Mouse (Mus musculus): Measurements from ENCODE around the gene Rnd3. TPM values are rescaled to one million over a fixed set of nuclear protein-coding genes. Genes with fewer than 3 reads are reported as not detected.

Gene Rnd3
- total and polyA plus RNA-seq, 3 experiments: not detected

- no peak overlapping the region for H3K27ac ChIP-seq (ENCODE audit: control insufficient read depth, low read depth, low read length)
- DNase-seq (ENCODE audit: low read depth, low spot score): no peak
- H3K4me1 ChIP-seq (ENCODE audit: control insufficient read depth in 1 of 2, insufficient read depth in 2 of 2, low read length in 2 of 2): no peaks in the 10 kb centered on the region
- no peaks in the 10 kb centered on the region for H3K36me3 ChIP-seq (ENCODE audit: control insufficient read depth in 1 of 2, insufficient read depth in 2 of 2, low read length in 2 of 2)
- TF ChIP-seq NELFE (IDR thresholded peaks at IDR 0.05; ENCODE audit: low read depth, low read length) (no peak), KAT2A (conservative IDR thresholded peaks at IDR 0.05; ENCODE audit: low read depth, low read length) (no peak), CHD1 (IDR thresholded peaks at IDR 0.05; ENCODE audit: low read depth, low read length) (no peak), ELF1 (IDR thresholded peaks at IDR 0.05; ENCODE audit: low read depth, low read length) (no peak), USF2 (IDR thresholded peaks at IDR 0.05; ENCODE audit: borderline replicate concordance in 1 of 2, insufficient read depth in 1 of 2, low read depth in 1 of 2, low read length in 2 of 2) (no peak), GATA1 (IDR thresholded peaks at IDR 0.05; ENCODE audit: low read depth, low read length) (no peak), POLR2AphosphoS5 (IDR thresholded peaks at IDR 0.05; ENCODE audit: borderline replicate concordance, low read depth, low read length) (no peak), JUND (IDR thresholded peaks at IDR 0.05; ENCODE audit: low read depth, low read length) (no peak), ZC3H11A (IDR thresholded peaks at IDR 0.05; ENCODE audit: low read depth, low read length) (no peak), ETS1 (IDR thresholded peaks at IDR 0.05; ENCODE audit: low read depth, low read length) (no peak), RAD21 (IDR thresholded peaks at IDR 0.05; ENCODE audit: low read depth, low read length) (no peak), BHLHE40 (IDR thresholded peaks at IDR 0.05; ENCODE audit: borderline replicate concordance, low read depth, low read length) (no peak), NRF1 (IDR thresholded peaks at IDR 0.05; ENCODE audit: insufficient read depth, low read depth, low read length, poor library complexity, severe bottlenecking) (no peak), CHD2 (IDR thresholded peaks at IDR 0.05; ENCODE audit: low read length) (no peak), MYC (IDR thresholded peaks at IDR 0.05; ENCODE audit: low read depth, low read length) (no peak), TAL1 (IDR thresholded peaks at IDR 0.05; ENCODE audit: low read length) (no peak), TBP (IDR thresholded peaks at IDR 0.05; ENCODE audit: low read depth, low read length) (no peak), CTCF (IDR thresholded peaks at IDR 0.05 in 2 of 3, conservative IDR thresholded peaks at IDR 0.05 in 1 of 3; ENCODE audit: control insufficient read depth in 1 of 3, insufficient read depth in 1 of 3, low read depth in 2 of 3, low read length in 3 of 3, poor library complexity in 1 of 3, severe bottlenecking in 1 of 3) (no peak)
- no peak overlapping the region for H3K9ac ChIP-seq (ENCODE audit: control insufficient read depth, low read depth, low read length, poor library complexity, severe bottlenecking)
- H3K4me3 ChIP-seq (ENCODE audit: control insufficient read depth in 1 of 2, insufficient read depth in 1 of 2, low read depth in 2 of 2, low read length in 2 of 2): no peak overlapping the region
- no peaks in the 10 kb centered on the region for H3K79me2 ChIP-seq (ENCODE audit: control insufficient read depth, insufficient read depth, low read length, poor library complexity)
- no peaks in the 10 kb centered on the region for H3K27me3 ChIP-seq (ENCODE audit: control insufficient read depth in 1 of 2, insufficient read depth in 2 of 2, low read length in 2 of 2)
- H3K9me3 ChIP-seq (replicated peaks; ENCODE audit: insufficient read depth, low read length): no peaks in the 10 kb centered on the region
These were observed 66.1 kb downstream of the Rnd3 start for GRCm38 (mm10) chr2:51082714-51083351.
